Mouse (Mus musculus) hindbrain, embryonic 14.5 days (tissue): ENCODE results near the gene Znhit2. TPM values are rescaled to one million over a fixed set of nuclear protein-coding genes. Genes with fewer than 3 reads are reported as not detected.
A peak's percentile ranks its signal among the peaks of the same experiment; 100 is the strongest.

Experiments
- ATAC-seq: fragments of 200-750 bp; cut with Nextera tagmentation; 2 replicates; pipeline ENCODE4 v1.8.0; 2017; ENCODE audit warnings: moderate number of reproducible peaks, mild to moderate bottlenecking, moderate TSS enrichment, moderate library complexity; ENCODE audit not compliant: low FRiP score
- DNase-seq: peaks from one replicate; pipeline ENCODE4 v3.0.0-alpha.2; 2015; ENCODE audit warnings: low spot score
- H3K27ac ChIP-seq: fragments of 300-500 bp; sonication (generic); 2 replicates; pipeline ENCODE4 v1.5.1; 2014; ENCODE audit warnings: mild to moderate bottlenecking, moderate library complexity
- H3K27me3 ChIP-seq: fragments of 300-500 bp; sonication (generic); 2 replicates; pipeline ENCODE4 v1.6.1; 2014; ENCODE audit warnings: mild to moderate bottlenecking, low read length, mixed read lengths; ENCODE audit not compliant: control insufficient read depth, insufficient read depth
- H3K36me3 ChIP-seq: fragments of 300-500 bp; sonication (generic); replicated peaks from 2 replicates; pipeline ENCODE4 v1.6.1; 2014; ENCODE audit not compliant: control insufficient read depth, insufficient read depth
- H3K4me1 ChIP-seq: fragments of 300-500 bp; sonication (generic); replicated peaks from 2 replicates; pipeline ENCODE4 v1.6.1; 2014; ENCODE audit warnings: antibody characterized with exemption, low read length, mixed read lengths; ENCODE audit not compliant: control insufficient read depth, insufficient read depth
- H3K4me2 ChIP-seq: fragments of 300-500 bp; sonication (generic); replicated peaks from 2 replicates; pipeline ENCODE4 v1.6.1; 2014; ENCODE audit warnings: mild to moderate bottlenecking, moderate library complexity
- H3K4me3 ChIP-seq: fragments of 300-500 bp; sonication (generic); replicated peaks from 2 replicates; pipeline ENCODE4 v1.5.1; 2014; ENCODE audit warnings: mild to moderate bottlenecking, low read length
- H3K9ac ChIP-seq: fragments of 300-500 bp; sonication (generic); 2 replicates; pipeline ENCODE4 v1.6.1; 2014
- H3K9me3 ChIP-seq: fragments of 300-500 bp; sonication (generic); 2 replicates; pipeline ENCODE4 v1.6.1; 2016; ENCODE audit warnings: low read length; ENCODE audit not compliant: control insufficient read depth
- WGBS: fragments of 180-500 bp; shearing (Covaris S2); extraction: QIAGEN DNeasy Blood & Tissue Kit; methylation state at CpG from one replicate; pipeline ENCODE4 v1.1.7; 2014; 5-methylcytosine and 5-hydroxymethylcytosine counted together
- polyA plus RNA-seq: library from polyadenylated mRNA; unstranded; fragments of >200 nt; fragmentation: Nextera tagmentation; extraction: Ambion mirVana; gene quantifications from 2 replicates; pipeline ENCODE4 v1.2.1, GENCODE M21; 2014

Znhit2 gene
- polyA plus RNA-seq, 1 experiment from 2014 or later: 36.3 TPM

- Histone ChIP-seq H3K9ac (no peak overlapping the region), H3K4me1 (no peaks in the 10 kb centered on the region), H3K36me3 (no peaks in the 10 kb centered on the region), H3K4me2 (no peak overlapping the region), H3K4me3 (no peak overlapping the region), H3K27me3 (no peaks in the 10 kb centered on the region), H3K9me3 (no peaks in the 10 kb centered on the region), H3K27ac (no peak overlapping the region)
- 88% methylated on average over 7 of the region's 7 CpGs for WGBS
- DNase-seq: no peak
- ATAC-seq: no peak
Observed at GRCm38 (mm10) chr19:6023930-6024329, 37.1 kb upstream of the Znhit2 start.

GRCm38 (mm10) chr19:6028991-6029390, 32.0 kb upstream of the Znhit2 start:
- Histone ChIP-seq H3K9ac (no peak overlapping the region), H3K27ac (no peak overlapping the region), H3K9me3 (no peaks in the 10 kb centered on the region), H3K27me3 (no peaks in the 10 kb centered on the region), H3K4me3 (no peak overlapping the region), H3K36me3 (no peaks in the 10 kb centered on the region), H3K4me1 (no peaks in the 10 kb centered on the region), H3K4me2 (no peak overlapping the region)
- DNase-seq (no peak), ATAC-seq (no peak)
- WGBS: 83% methylated on average over 6 of the region's 6 CpGs

GRCm38 (mm10) chr19:6029426-6029825, 31.6 kb upstream of the Znhit2 start:
- H3K4me1 ChIP-seq: no peaks in the 10 kb centered on the region
- no peak for ATAC-seq
- H3K27me3 ChIP-seq: no peaks in the 10 kb centered on the region
- H3K9ac ChIP-seq: no peak overlapping the region
- H3K36me3 ChIP-seq: no peaks in the 10 kb centered on the region
- no peak for DNase-seq
- H3K9me3 ChIP-seq: no peaks in the 10 kb centered on the region
- no peak overlapping the region for H3K27ac ChIP-seq
- WGBS: 83% methylated on average over 9 of the region's 9 CpGs
- no peak overlapping the region for H3K4me3 ChIP-seq
- no peak overlapping the region for H3K4me2 ChIP-seq

GRCm38 (mm10) chr19:6030520-6031280, 30.3 kb upstream of the Znhit2 start:
- no peaks in the 10 kb centered on the region for H3K36me3 ChIP-seq
- no peaks in the 10 kb centered on the region for H3K9me3 ChIP-seq
- DNase-seq (no peak), ATAC-seq (no peak)
- H3K4me3 ChIP-seq: no peak overlapping the region
- 74% methylated on average over 14 of the region's 14 CpGs for WGBS
- no peak overlapping the region for H3K27ac ChIP-seq
- H3K4me1 ChIP-seq: no peaks in the 10 kb centered on the region
- H3K9ac ChIP-seq: no peak overlapping the region
- H3K4me2 ChIP-seq: no peak overlapping the region
- no peaks in the 10 kb centered on the region for H3K27me3 ChIP-seq

GRCm38 (mm10) chr19:6035966-6036585, 24.9 kb upstream of the Znhit2 start:
- Histone ChIP-seq H3K27ac (no peak overlapping the region), H3K4me3 (no peak overlapping the region), H3K27me3 (no peaks in the 10 kb centered on the region), H3K9ac (no peak overlapping the region), H3K9me3 (no peaks in the 10 kb centered on the region), H3K36me3 (no peaks in the 10 kb centered on the region), H3K4me2 (no peak overlapping the region), H3K4me1 (no peaks in the 10 kb centered on the region)
- DNase-seq (no peak), ATAC-seq (no peak)
- 79% methylated on average over 9 of the region's 9 CpGs for WGBS

GRCm38 (mm10) chr19:6037695-6038094, 23.3 kb upstream of the Znhit2 start:
- no peaks in the 10 kb centered on the region for H3K9me3 ChIP-seq
- no peak overlapping the region for H3K4me2 ChIP-seq
- H3K27ac ChIP-seq: no peak overlapping the region
- no peak overlapping the region for H3K9ac ChIP-seq
- H3K36me3 ChIP-seq: no peaks in the 10 kb centered on the region
- H3K4me1 ChIP-seq: no peaks in the 10 kb centered on the region
- H3K4me3 ChIP-seq: no peak overlapping the region
- ATAC-seq (no peak), DNase-seq (no peak)
- H3K27me3 ChIP-seq: no peaks in the 10 kb centered on the region

GRCm38 (mm10) chr19:6038326-6038725, 22.7 kb upstream of the Znhit2 start:
- 85% methylated on average over 7 of the region's 7 CpGs for WGBS
- H3K4me3 ChIP-seq: no peak overlapping the region
- DNase-seq: no peak

GRCm38 (mm10) chr19:6040002-6040401, 21.0 kb upstream of the Znhit2 start:
- H3K4me3 ChIP-seq: no peak overlapping the region
- no peaks in the 10 kb centered on the region for H3K27me3 ChIP-seq
- no peak overlapping the region for H3K9ac ChIP-seq
- H3K9me3 ChIP-seq: no peaks in the 10 kb centered on the region
- no peaks in the 10 kb centered on the region for H3K36me3 ChIP-seq
- ATAC-seq: no peak
- no peak for DNase-seq
- H3K4me1 ChIP-seq: peaks cover 2% of the 10 kb centered on the region
- no peak overlapping the region for H3K27ac ChIP-seq
- H3K4me2 ChIP-seq: no peak overlapping the region

More at GRCm38 (mm10) chr19:6038326-6038725, 22.7 kb upstream of the Znhit2 start:
- Histone ChIP-seq H3K9ac (no peak overlapping the region), H3K36me3 (no peaks in the 10 kb centered on the region), H3K27ac (no peak overlapping the region), H3K4me2 (no peak overlapping the region), H3K27me3 (no peaks in the 10 kb centered on the region), H3K9me3 (no peaks in the 10 kb centered on the region), H3K4me1 (no peaks in the 10 kb centered on the region)
- ATAC-seq: no peak

GRCm38 (mm10) chr19:6042293-6042692, 18.7 kb upstream of the Znhit2 start:
- ATAC-seq: no peak
- peaks cover 10% of the 10 kb centered on the region for H3K4me1 ChIP-seq
- WGBS: 76% methylated on average over 9 of the region's 9 CpGs

More at GRCm38 (mm10) chr19:6042293-6042692, 18.7 kb upstream of the Znhit2 start:
- H3K27me3 ChIP-seq: no peaks in the 10 kb centered on the region
- no peak overlapping the region for H3K4me3 ChIP-seq
- no peak overlapping the region for H3K4me2 ChIP-seq
- peak overlapping the region; percentile 24; the same call in 1 of the 2 replicates for H3K9ac ChIP-seq
- no peaks in the 10 kb centered on the region for H3K9me3 ChIP-seq
- no peak overlapping the region for H3K27ac ChIP-seq
- H3K36me3 ChIP-seq: no peaks in the 10 kb centered on the region
- DNase-seq: no peak
